Mouse (Mus musculus): ENCODE data around the gene Tet2. TPM values are rescaled to one million over a fixed set of nuclear protein-coding genes. Genes with fewer than 3 reads are reported as not detected.

Gene Tet2
- polyA plus RNA-seq, 1 experiment from 2014 or later, result 16.1 TPM

GRCm38 (mm10) chr3:133551941-133552340 is 7.0 kb upstream of the Tet2 start:
- Histone ChIP-seq H3K4me2 (replicated peaks; ENCODE audit: low read depth, low read length) (no peak overlapping the region), H3K4me3 (ENCODE audit: low read depth, low read length) (no peak overlapping the region), H3K9ac (replicated peaks; ENCODE audit: low read depth) (no peak overlapping the region), H3K27ac (ENCODE audit: low read length) (no peak overlapping the region), H3K36me3 (ENCODE audit: insufficient read depth, low read length) (no peaks in the 10 kb centered on the region), H3K9me3 (ENCODE audit: low read length) (no peaks in the 10 kb centered on the region), H3K4me1 (ENCODE audit: insufficient read depth, low read depth, low read length) (no peaks in the 10 kb centered on the region), H3K27me3 (replicated peaks; ENCODE audit: insufficient read depth, low read length) (no peaks in the 10 kb centered on the region)
- no peak for DNase-seq (ENCODE audit: low spot score)
- no peak for TF ChIP-seq EP300 (IDR thresholded peaks at IDR 0.05)
- TF ChIP-seq CTCF (IDR thresholded peaks at IDR 0.05), result peak; percentile 59
- no peak for ATAC-seq
- 77% methylated on average over 8 of the region's 8 CpGs for WGBS

- no peak overlapping the region for H3K27ac ChIP-seq (ENCODE audit: low read length)
- no peaks in the 10 kb centered on the region for H3K27me3 ChIP-seq (replicated peaks; ENCODE audit: insufficient read depth, low read length)
- no peaks in the 10 kb centered on the region for H3K9me3 ChIP-seq (ENCODE audit: low read length)
- H3K36me3 ChIP-seq (ENCODE audit: insufficient read depth, low read length), result no peaks in the 10 kb centered on the region
- DNase-seq (ENCODE audit: low spot score) (no peak), ATAC-seq (no peak)
- no peaks in the 10 kb centered on the region for H3K4me1 ChIP-seq (ENCODE audit: insufficient read depth, low read depth, low read length)
- TF ChIP-seq EP300 (IDR thresholded peaks at IDR 0.05) (no peak), CTCF (IDR thresholded peaks at IDR 0.05) (no peak)
- H3K4me3 ChIP-seq (ENCODE audit: low read depth, low read length), result no peak overlapping the region
- WGBS, result 63% methylated on average over 7 of the region's 7 CpGs
- no peak overlapping the region for H3K4me2 ChIP-seq (replicated peaks; ENCODE audit: low read depth, low read length)
- no peak overlapping the region for H3K9ac ChIP-seq (replicated peaks; ENCODE audit: low read depth)
Measured at GRCm38 (mm10) chr3:133549385-133550170, 4.6 kb upstream of the Tet2 start.

GRCm38 (mm10) chr3:133548613-133549012 is 3.7 kb upstream of the Tet2 start:
- Histone ChIP-seq H3K9ac (replicated peaks; ENCODE audit: low read depth) (no peak overlapping the region), H3K27me3 (replicated peaks; ENCODE audit: insufficient read depth, low read length) (no peaks in the 10 kb centered on the region), H3K4me3 (ENCODE audit: low read depth, low read length) (no peak overlapping the region), H3K4me1 (ENCODE audit: insufficient read depth, low read depth, low read length) (no peaks in the 10 kb centered on the region), H3K4me2 (replicated peaks; ENCODE audit: low read depth, low read length) (no peak overlapping the region), H3K27ac (ENCODE audit: low read length) (no peak overlapping the region), H3K36me3 (ENCODE audit: insufficient read depth, low read length) (no peaks in the 10 kb centered on the region), H3K9me3 (ENCODE audit: low read length) (no peaks in the 10 kb centered on the region)
- DNase-seq (ENCODE audit: low spot score) (peak; percentile 72), ATAC-seq (no peak)
- WGBS, result 28% methylated on average over 2 of the region's 2 CpGs
- TF ChIP-seq EP300 (IDR thresholded peaks at IDR 0.05) (peak; percentile 25; the same call in 1 of the 2 replicates), CTCF (IDR thresholded peaks at IDR 0.05) (no peak)

- Histone ChIP-seq H3K4me1 (ENCODE audit: insufficient read depth, low read depth, low read length) (no peaks in the 10 kb centered on the region), H3K4me3 (ENCODE audit: low read depth, low read length) (no peak overlapping the region), H3K27me3 (replicated peaks; ENCODE audit: insufficient read depth, low read length) (no peaks in the 10 kb centered on the region), H3K4me2 (replicated peaks; ENCODE audit: low read depth, low read length) (no peak overlapping the region), H3K27ac (ENCODE audit: low read length) (no peak overlapping the region), H3K9ac (replicated peaks; ENCODE audit: low read depth) (no peak overlapping the region), H3K9me3 (ENCODE audit: low read length) (no peaks in the 10 kb centered on the region), H3K36me3 (ENCODE audit: insufficient read depth, low read length) (no peaks in the 10 kb centered on the region)
- no peak for ATAC-seq
- 19% methylated on average over 2 of the region's 2 CpGs for WGBS
- TF ChIP-seq EP300 (IDR thresholded peaks at IDR 0.05), result no peak
- no peak for TF ChIP-seq CTCF (IDR thresholded peaks at IDR 0.05)
- no peak for DNase-seq (ENCODE audit: low spot score)
Measured at GRCm38 (mm10) chr3:133546790-133547189, 1.9 kb upstream of the Tet2 start.

GRCm38 (mm10) chr3:133545304-133545666 is 346 bp upstream of the Tet2 start:
- no peaks in the 10 kb centered on the region for H3K27me3 ChIP-seq (replicated peaks; ENCODE audit: insufficient read depth, low read length)
- no peak for ATAC-seq
- 19% methylated on average over 6 of the region's 6 CpGs for WGBS
- peak overlapping the region; percentile 87 for H3K4me2 ChIP-seq (replicated peaks; ENCODE audit: low read depth, low read length)
- DNase-seq (ENCODE audit: low spot score), result no peak
- TF ChIP-seq CTCF (IDR thresholded peaks at IDR 0.05) (no peak), EP300 (IDR thresholded peaks at IDR 0.05) (no peak)
- H3K9me3 ChIP-seq (ENCODE audit: low read length), result no peaks in the 10 kb centered on the region
- no peak overlapping the region for H3K9ac ChIP-seq (replicated peaks; ENCODE audit: low read depth)
- peak overlapping the region; percentile 96 for H3K27ac ChIP-seq (ENCODE audit: low read length)
- H3K4me1 ChIP-seq (ENCODE audit: insufficient read depth, low read depth, low read length), result no peaks in the 10 kb centered on the region
- no peaks in the 10 kb centered on the region for H3K36me3 ChIP-seq (ENCODE audit: insufficient read depth, low read length)
- H3K4me3 ChIP-seq (ENCODE audit: low read depth, low read length), result peak overlapping the region; percentile 91

- Histone ChIP-seq H3K9ac (replicated peaks; ENCODE audit: low read depth) (peak overlapping the region; percentile 79), H3K27ac (ENCODE audit: low read length) (peak overlapping the region; percentile 96), H3K27me3 (replicated peaks; ENCODE audit: insufficient read depth, low read length) (no peaks in the 10 kb centered on the region), H3K4me1 (ENCODE audit: insufficient read depth, low read depth, low read length) (no peaks in the 10 kb centered on the region), H3K4me3 (ENCODE audit: low read depth, low read length) (peak overlapping the region; percentile 91), H3K36me3 (ENCODE audit: insufficient read depth, low read length) (no peaks in the 10 kb centered on the region), H3K4me2 (replicated peaks; ENCODE audit: low read depth, low read length) (peak overlapping the region; percentile 87), H3K9me3 (ENCODE audit: low read length) (no peaks in the 10 kb centered on the region)
- ATAC-seq (peak; percentile 95), DNase-seq (ENCODE audit: low spot score) (peak; percentile 98)
- WGBS, result 2% methylated on average over 34 of the region's 52 CpGs
- no peak for TF ChIP-seq EP300 (IDR thresholded peaks at IDR 0.05)
- TF ChIP-seq CTCF (IDR thresholded peaks at IDR 0.05), result no peak
Measured at GRCm38 (mm10) chr3:133544131-133544550, 798 bp downstream of the Tet2 start.

Measured in lung, postnatal 0 days (tissue).